Mouse (Mus musculus) small intestine, adult 2 months (tissue): Measurements from ENCODE around the gene Procr.

ENCODE experiments used
- CTCF ChIP-seq: fragments of 200-500 bp; IDR thresholded peaks from 2 replicates; pipeline ENCODE4 v1.5.1; 2012; ENCODE audit warnings: low read depth, mild to moderate bottlenecking, control low read depth, inconsistent platforms, low read length, moderate library complexity, mixed read lengths; ENCODE audit not compliant: insufficient replicate concordance, insufficient read length; ENCODE audit errors: extremely low read depth
- POLR2A ChIP-seq: fragments of 200-500 bp; IDR thresholded peaks from 2 replicates; pipeline ENCODE4 v1.6.1; 2012; ENCODE audit warnings: low read depth, mild to moderate bottlenecking, control low read depth, inconsistent platforms, low read length, moderate library complexity

DNA sequence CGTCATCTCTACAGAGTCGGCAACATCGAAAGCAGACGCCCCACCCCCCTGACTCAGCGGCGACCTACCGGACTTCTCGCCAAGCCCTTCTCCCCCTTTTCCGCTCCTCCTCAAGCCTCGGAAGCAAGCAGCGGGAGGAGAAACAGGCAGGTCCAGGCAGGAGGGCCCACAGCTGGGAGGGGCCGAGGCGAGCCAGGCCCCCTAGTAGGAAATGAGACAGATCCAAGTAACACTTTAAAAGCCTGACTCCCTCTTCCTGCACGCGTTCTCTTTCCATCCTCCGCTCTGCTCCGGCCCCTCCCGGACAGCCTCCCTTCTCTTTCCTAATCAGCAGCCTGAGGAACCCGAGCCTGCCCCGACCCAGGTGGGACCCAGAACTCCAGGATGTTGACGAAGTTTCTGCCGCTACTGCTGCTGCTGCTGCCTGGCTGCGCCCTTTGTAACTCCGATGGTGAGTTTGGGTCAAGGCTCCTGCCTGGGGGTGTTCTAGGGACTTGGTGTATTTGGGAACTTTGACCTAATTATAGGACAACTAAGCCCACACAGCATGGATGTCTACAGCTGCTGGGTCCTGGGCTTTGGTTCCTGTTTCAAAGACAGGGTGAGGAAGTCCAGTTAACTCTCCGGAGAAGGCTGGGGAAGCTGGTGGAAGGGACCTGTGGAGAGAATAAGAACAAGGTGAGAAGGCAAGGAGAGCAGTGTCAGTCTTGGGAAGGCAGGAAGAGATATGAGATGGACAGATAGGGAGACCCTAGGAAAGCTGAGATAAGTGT, at the start of gene Procr:
- no peak for TF ChIP-seq POLR2A
- no peak for TF ChIP-seq CTCF
